ENCODE assay signal across 18 mouse cellular contexts in genomic region chr14:54472671-54473070, GRCm38 (mm10). TPM values are rescaled to one million over a fixed set of nuclear protein-coding genes. Genes with fewer than 3 reads are reported as not detected.
DNase-seq lines count a peak whose midpoint lies in the region; ATAC-seq and TF ChIP-seq lines count a peak whose summit lies in the region.
"Had no signal": no experiment of that assay in that cellular context is flagged by ENCODE, and none has a peak within 500 bp of the region (broad histone marks: within the 10 kb centered on the region; RNA-seq: fewer than 3 reads in every experiment).

No protein-coding gene starts in this region.

- no peak overlapping the region for H3K4me3 ChIP-seq in hindbrain, postnatal 0 days (ENCODE audit: low read length)
- H3K4me3 ChIP-seq in hindbrain, embryonic 10.5 days: no peak overlapping the region
- H3K4me3 ChIP-seq: heart, embryonic 15.5 days had no signal

- H3K4me2 ChIP-seq in hindbrain, postnatal 0 days (ENCODE audit: low read depth, low read length): no peak overlapping the region
- H3K4me2 ChIP-seq: heart, embryonic 15.5 days; hindbrain, embryonic 14.5 days had no signal

- peaks cover 19% of the 10 kb centered on the region for H3K36me3 ChIP-seq in hindbrain, postnatal 0 days (ENCODE audit: insufficient read depth, low read length)
- peaks cover 36% of the 10 kb centered on the region for H3K36me3 ChIP-seq in hindbrain, embryonic 10.5 days

- H3K27ac ChIP-seq in hindbrain, postnatal 0 days: peak overlapping the region; percentile 11; the same call in 1 of the 2 replicates
- no peak overlapping the region for H3K27ac ChIP-seq in hindbrain, embryonic 10.5 days
- H3K27ac ChIP-seq: heart, embryonic 15.5 days; hindbrain, embryonic 14.5 days; macrophage; stomach, postnatal 0 days had no signal

- DNase-seq in cerebellum, postnatal 25 days: peak; percentile 66 to 75
- no peak for DNase-seq in cerebellum, adult 8-10 months
- peak; percentile 72 for DNase-seq in hindbrain, postnatal 0 days (ENCODE audit: low spot score)
- DNase-seq in hindbrain, embryonic 10.5 days (ENCODE audit: low spot score): no peak
- peak; percentile 47 for DNase-seq in right cerebral cortex, postnatal 14 days
- no peak for DNase-seq in right cerebral cortex, postnatal 25 days
- no peak for DNase-seq in frontal cortex, postnatal 36 days (ENCODE audit: low spot score in 2 of 2)
- DNase-seq: cerebellum, adult 18-20 months; kidney, adult 11 months; kidney, postnatal 36 days; thymus, postnatal 14 days had no signal

- H3K4me1 ChIP-seq in hindbrain, postnatal 0 days (ENCODE audit: insufficient read depth, low read length): peaks cover 15% of the 10 kb centered on the region; the same call in 1 of the 2 replicates
- peaks cover 28% of the 10 kb centered on the region for H3K4me1 ChIP-seq in hindbrain, embryonic 10.5 days (replicated peaks)

- TF ChIP-seq CTCF in hindbrain, postnatal 0 days (IDR thresholded peaks at IDR 0.05; ENCODE audit: low read depth): no peak

- 0 out of 2 replicates have a peak, but pooled peaks have one; percentile 8 for ATAC-seq in hindbrain, postnatal 0 days
- ATAC-seq: midbrain, embryonic 16.5 days had no signal

- H3K9me3 ChIP-seq in hindbrain, postnatal 0 days (ENCODE audit: low read length): no peaks in the 10 kb centered on the region
- H3K9me3 ChIP-seq in hindbrain, embryonic 10.5 days: no peaks in the 10 kb centered on the region
- H3K9me3 ChIP-seq: heart, embryonic 15.5 days had no signal

- no peak overlapping the region for H3K9ac ChIP-seq in hindbrain, postnatal 0 days (replicated peaks; ENCODE audit: low read length)
- H3K9ac ChIP-seq: heart, embryonic 15.5 days; hindbrain, embryonic 14.5 days had no signal

- 49% methylated on average over 5 of the region's 5 CpGs for WGBS in hindbrain, postnatal 0 days
- WGBS in hindbrain, embryonic 10.5 days: 83% methylated on average over 5 of the region's 5 CpGs

- H3K27me3 ChIP-seq in hindbrain, postnatal 0 days (ENCODE audit: insufficient read depth, low read length): no peaks in the 10 kb centered on the region
- H3K27me3 ChIP-seq in hindbrain, embryonic 10.5 days (ENCODE audit: insufficient read depth, poor library complexity, severe bottlenecking): peaks cover 21% of the 10 kb centered on the region

RNA-seq across cellular contexts. Expression of gene Rem2, which starts 3.2 kb away (rescaled TPM):
- 28.1 and 32.8 TPM in 2 replicates for total RNA-seq in hindbrain, postnatal 0 days (2014; rRNA removed)
- 25.2 and 25.3 TPM in 2 replicates for polyA plus RNA-seq in hindbrain, postnatal 0 days (2015; fragmentation: Nextera tagmentation; extraction: Ambion mirVana)
- 20.8 and 40.2 TPM in 2 replicates for polyA plus RNA-seq in hindbrain, embryonic 10.5 days (2016; fragmentation: Nextera tagmentation; extraction: Ambion mirVana)
- total RNA-seq: gastrocnemius, adult 18-20 months; granulocyte monocyte progenitor cell, adult 5-6 weeks had no signal
- polyA plus RNA-seq: macrophage had no signal

RNA-seq across cellular contexts. Expression of gene Lrp10, which starts 8.7 kb away (rescaled TPM):
- total RNA-seq in hindbrain, postnatal 0 days (2014; rRNA removed): 57.7 and 62.5 TPM in 2 replicates
- polyA plus RNA-seq in hindbrain, postnatal 0 days (2015; fragmentation: Nextera tagmentation; extraction: Ambion mirVana): 36.0 and 38.8 TPM in 2 replicates
- 30.9 and 32.4 TPM in 2 replicates for polyA plus RNA-seq in hindbrain, embryonic 10.5 days (2016; fragmentation: Nextera tagmentation; extraction: Ambion mirVana)

RNA-seq across cellular contexts. Expression of gene Mmp14, which starts 41.3 kb away (rescaled TPM):
- total RNA-seq in hindbrain, postnatal 0 days (2014; rRNA removed): 50.1 and 53.3 TPM in 2 replicates
- 44.5 and 47.2 TPM in 2 replicates for polyA plus RNA-seq in hindbrain, postnatal 0 days (2015; fragmentation: Nextera tagmentation; extraction: Ambion mirVana)
- 75.1 and 76.1 TPM in 2 replicates for polyA plus RNA-seq in hindbrain, embryonic 10.5 days (2016; fragmentation: Nextera tagmentation; extraction: Ambion mirVana)
- total RNA-seq: granulocyte monocyte progenitor cell, adult 5-6 weeks had no signal

RNA-seq across cellular contexts. Expression of gene Prmt5, which starts 44.7 kb away (rescaled TPM):
- total RNA-seq in hindbrain, postnatal 0 days (2014; rRNA removed): 62.4 and 63.7 TPM in 2 replicates
- 76.1 and 76.2 TPM in 2 replicates for polyA plus RNA-seq in hindbrain, postnatal 0 days (2015; fragmentation: Nextera tagmentation; extraction: Ambion mirVana)
- polyA plus RNA-seq in hindbrain, embryonic 10.5 days (2016; fragmentation: Nextera tagmentation; extraction: Ambion mirVana): 133 and 145 TPM in 2 replicates

RNA-seq across cellular contexts. Expression of gene Mrpl52, which starts 46.0 kb away (rescaled TPM):
- 113 and 129 TPM in 2 replicates for total RNA-seq in hindbrain, postnatal 0 days (2014; rRNA removed)
- polyA plus RNA-seq in hindbrain, postnatal 0 days (2015; fragmentation: Nextera tagmentation; extraction: Ambion mirVana): 266 and 297 TPM in 2 replicates
- 198 and 224 TPM in 2 replicates for polyA plus RNA-seq in hindbrain, embryonic 10.5 days (2016; fragmentation: Nextera tagmentation; extraction: Ambion mirVana)

Comparison
In these comparisons a context has a peak if more than half of its experiments do, and no peak if none do; other contexts are left out.
1. DNase-seq: peak in cerebellum, postnatal 25 days (2 of 2), hindbrain, postnatal 0 days (single experiment) and right cerebral cortex, postnatal 14 days (single experiment); none in cerebellum, adult 8-10 months (single experiment), hindbrain, embryonic 10.5 days (single experiment), right cerebral cortex, postnatal 25 days (single experiment) and frontal cortex, postnatal 36 days (0 of 2).